Mouse (Mus musculus) midbrain, postnatal 0 days (tissue): ENCODE results near the gene Ints1. TPM values are rescaled to one million over a fixed set of nuclear protein-coding genes. Genes with fewer than 3 reads are reported as not detected.

Experiments used
- ATAC-seq: fragments of 200-750 bp; cut with Nextera tagmentation; 2 replicates; pipeline ENCODE4 v1.8.0; 2017; ENCODE audit warnings: moderate number of reproducible peaks, mild to moderate bottlenecking, moderate TSS enrichment, moderate library complexity; ENCODE audit not compliant: low FRiP score
- DNase-seq: peaks from one replicate; pipeline ENCODE4 v3.0.0-alpha.2; 2015; ENCODE audit warnings: low spot score
- H3K27ac ChIP-seq: fragments of 300-500 bp; sonication (generic); 2 replicates; pipeline ENCODE4 v1.5.1; 2014; ENCODE audit warnings: low read depth, mild to moderate bottlenecking, low read length, mixed read lengths
- H3K27me3 ChIP-seq: fragments of 300-500 bp; sonication (generic); 2 replicates; pipeline ENCODE4 v1.6.1; 2014; ENCODE audit warnings: low read length, control low read depth, mixed read lengths; ENCODE audit not compliant: insufficient read depth
- H3K36me3 ChIP-seq: fragments of 300-500 bp; sonication (generic); 2 replicates; pipeline ENCODE4 v1.6.1; 2014; ENCODE audit warnings: low read length, control low read depth, mixed read lengths; ENCODE audit not compliant: insufficient read depth
- H3K4me1 ChIP-seq: fragments of 300-500 bp; sonication (generic); 2 replicates; pipeline ENCODE4 v1.6.1; 2014; ENCODE audit warnings: mild to moderate bottlenecking, control low read depth, antibody characterized with exemption, low read length, mixed read lengths; ENCODE audit not compliant: insufficient read depth
- H3K4me2 ChIP-seq: fragments of 300-500 bp; sonication (generic); 2 replicates; pipeline ENCODE4 v1.6.1; 2014; ENCODE audit warnings: low read depth, mild to moderate bottlenecking, low read length, mixed read lengths; ENCODE audit not compliant: poor library complexity, severe bottlenecking
- H3K4me3 ChIP-seq: fragments of 300-500 bp; sonication (generic); 2 replicates; pipeline ENCODE4 v1.5.1; 2014; ENCODE audit warnings: low read depth, mild to moderate bottlenecking, low read length, moderate library complexity
- H3K9ac ChIP-seq: fragments of 300-500 bp; sonication (generic); replicated peaks from 2 replicates; pipeline ENCODE4 v1.6.1; 2014; ENCODE audit warnings: mild to moderate bottlenecking, low read length, moderate library complexity, mixed read lengths; ENCODE audit not compliant: poor library complexity, severe bottlenecking
- H3K9me3 ChIP-seq: fragments of 300-500 bp; sonication (generic); 2 replicates; pipeline ENCODE4 v1.6.1; 2016; ENCODE audit warnings: low read length, control low read depth
- CTCF ChIP-seq: IDR thresholded peaks from 2 replicates; pipeline ENCODE4 v1.5.1; 2016; ENCODE audit warnings: antibody characterized with exemption, mild to moderate bottlenecking
- WGBS: fragments of 180-500 bp; shearing (Covaris S2); extraction: QIAGEN DNeasy Blood & Tissue Kit; methylation state at CpG from one replicate; pipeline ENCODE4 v1.1.7; 2014; 5-methylcytosine and 5-hydroxymethylcytosine counted together
- polyA plus RNA-seq: library from polyadenylated mRNA; unstranded; fragments of >200 nt; fragmentation: Nextera tagmentation; extraction: Ambion mirVana; gene quantifications from 2 replicates; pipeline ENCODE4 v1.2.1, GENCODE M21; 2015
- total RNA-seq: library from RNA; depleted of rRNA; stranded (reverse); fragments of >200 nt; gene quantifications from 2 replicates; pipeline ENCODE4 v1.2.3, GENCODE M21; 2014

Ints1 gene
- total and polyA plus RNA-seq, 2 experiments from 2014 or later, result 27.1 to 129 TPM

DNA sequence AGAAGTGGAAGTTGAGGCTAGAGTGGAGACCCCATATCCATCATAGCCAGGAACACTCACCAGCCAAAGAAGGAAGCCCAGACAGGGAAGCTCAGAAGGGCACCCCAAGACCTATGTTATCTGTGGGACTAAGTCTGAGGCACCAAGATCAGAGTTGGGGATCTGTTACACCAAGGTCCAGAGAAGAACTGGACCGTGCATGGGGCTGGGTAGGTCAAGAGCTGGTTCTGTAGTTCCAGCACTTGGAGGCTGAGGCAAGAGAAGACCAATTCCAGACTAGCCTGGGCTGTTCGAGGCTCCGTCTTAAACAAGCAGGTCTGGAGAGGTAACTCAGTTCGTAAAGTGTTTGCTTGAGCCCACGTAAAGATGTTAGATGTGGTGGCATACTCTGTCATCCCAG is 18.7 kb upstream of the Ints1 start:
- Histone ChIP-seq H3K9me3 (no peaks in the 10 kb centered on the region), H3K9ac (no peak overlapping the region), H3K4me2 (no peak overlapping the region), H3K27ac (no peak overlapping the region), H3K36me3 (no peaks in the 10 kb centered on the region), H3K4me3 (no peak overlapping the region), H3K4me1 (peaks cover 15% of the 10 kb centered on the region; the same call in 1 of the 2 replicates), H3K27me3 (no peaks in the 10 kb centered on the region)
- no peak for ATAC-seq
- WGBS, result 93% methylated on average over 5 of the region's 5 CpGs
- no peak for TF ChIP-seq CTCF
- no peak for DNase-seq

DNA sequence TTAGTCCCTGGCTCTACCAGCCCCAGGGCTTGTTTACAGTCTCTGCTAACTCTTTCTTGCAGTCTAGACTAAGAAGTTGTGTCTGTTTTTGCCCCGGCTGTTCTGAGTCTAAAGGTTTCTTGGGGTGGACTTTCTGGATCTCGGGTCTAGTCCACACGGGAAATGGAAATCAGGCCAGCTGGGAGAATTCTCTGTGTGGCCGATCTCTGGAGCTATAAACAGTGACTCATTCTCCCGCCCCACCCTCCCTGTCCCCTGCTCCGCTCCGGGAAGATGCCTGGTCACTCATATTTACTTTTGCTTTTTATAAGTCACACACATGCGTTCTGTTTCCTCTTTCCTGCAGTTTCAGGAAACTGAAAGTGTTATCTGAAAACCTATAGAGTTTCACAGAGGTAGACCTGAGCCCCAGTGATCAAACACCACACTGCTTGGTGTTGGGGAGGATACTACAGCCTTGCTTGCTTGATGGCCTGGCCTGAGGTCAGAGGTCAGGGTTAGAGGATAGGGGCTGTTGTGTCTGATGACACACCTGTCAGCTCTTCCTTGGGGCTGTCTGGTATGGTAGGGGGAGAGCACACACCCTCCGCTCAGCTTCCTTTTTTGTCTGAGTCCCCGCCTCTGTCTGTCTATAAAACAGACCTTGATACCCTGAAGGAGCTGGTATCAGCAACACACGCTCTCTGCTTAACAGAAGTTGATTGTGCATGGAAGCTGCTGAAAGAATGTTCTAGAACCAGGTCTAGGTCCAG is 18.0 kb upstream of the Ints1 start:
- ATAC-seq, result no peak
- no peaks in the 10 kb centered on the region for H3K9me3 ChIP-seq
- no peak overlapping the region for H3K27ac ChIP-seq

DNA sequence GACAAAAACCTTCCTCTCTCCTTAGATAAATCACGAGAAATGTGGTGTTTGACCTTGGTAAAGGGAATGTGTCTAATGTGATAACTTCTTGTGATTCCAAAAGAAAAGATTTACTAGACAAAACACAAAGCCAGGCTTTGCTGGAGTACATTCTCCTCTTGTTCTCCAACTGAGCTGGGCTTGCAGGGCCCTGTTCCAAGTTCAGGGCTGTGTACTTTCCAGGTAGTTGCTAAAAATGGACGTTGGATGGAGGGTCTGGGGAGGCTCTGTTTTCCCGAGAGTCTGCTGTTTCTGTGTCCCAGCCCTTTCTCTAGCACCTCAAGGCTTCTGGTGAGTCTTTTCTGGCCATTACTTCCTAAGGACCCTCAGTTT is 17.5 kb upstream of the Ints1 start:
- Histone ChIP-seq H3K9ac (no peak overlapping the region), H3K36me3 (no peaks in the 10 kb centered on the region), H3K27me3 (no peaks in the 10 kb centered on the region), H3K4me1 (peaks cover 8% of the 10 kb centered on the region; the same call in 1 of the 2 replicates), H3K4me3 (no peak overlapping the region), H3K9me3 (no peaks in the 10 kb centered on the region), H3K27ac (no peak overlapping the region), H3K4me2 (peak overlapping the region; percentile 99; the same call in 1 of the 2 replicates)
- DNase-seq (no peak), ATAC-seq (no peak)
- TF ChIP-seq CTCF, result no peak
- 57% methylated on average over 3 of the region's 3 CpGs for WGBS

More for the DNA sequence above, 18.0 kb upstream of the Ints1 start:
- 71% methylated on average over 11 of the region's 11 CpGs for WGBS
- Histone ChIP-seq H3K27me3 (no peaks in the 10 kb centered on the region), H3K36me3 (no peaks in the 10 kb centered on the region), H3K4me2 (0 out of 2 replicates have a peak overlapping the region, but pooled peaks have one; percentile 4), H3K4me1 (peaks cover 14% of the 10 kb centered on the region; the same call in 1 of the 2 replicates), H3K9ac (no peak overlapping the region), H3K4me3 (no peak overlapping the region)
- no peak for DNase-seq
- no peak for TF ChIP-seq CTCF

DNA sequence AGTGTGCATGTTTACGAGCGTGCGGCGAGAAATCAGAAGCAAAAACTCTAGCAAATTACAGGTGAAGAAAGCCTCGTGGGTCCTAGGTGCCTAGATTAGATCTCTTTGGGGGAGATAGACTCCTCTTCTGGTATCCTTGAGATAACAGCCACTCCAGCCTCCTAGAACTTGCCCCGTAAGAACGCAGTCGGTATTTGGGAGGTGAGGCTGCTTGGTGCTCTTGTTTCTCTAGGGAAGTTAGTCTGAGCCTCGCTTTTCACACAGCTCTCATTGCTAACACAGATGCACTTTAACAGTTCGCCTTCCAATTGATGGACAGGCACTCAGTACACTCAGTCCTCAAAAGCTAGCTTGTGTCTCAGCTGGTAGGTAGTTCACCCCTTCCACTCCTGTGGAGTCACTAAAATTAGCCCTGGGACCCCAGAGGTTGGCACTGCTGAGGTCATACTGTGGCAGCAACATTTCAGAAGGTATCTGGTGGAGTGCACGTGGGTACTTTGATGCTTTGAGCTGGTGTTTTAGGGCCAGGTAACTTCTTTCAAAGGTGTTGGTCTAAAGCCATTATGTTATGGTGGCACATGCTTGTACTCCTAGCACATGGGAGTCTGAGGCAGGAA is 16.8 kb upstream of the Ints1 start:
- TF ChIP-seq CTCF, result no peak
- no peak for DNase-seq

DNA sequence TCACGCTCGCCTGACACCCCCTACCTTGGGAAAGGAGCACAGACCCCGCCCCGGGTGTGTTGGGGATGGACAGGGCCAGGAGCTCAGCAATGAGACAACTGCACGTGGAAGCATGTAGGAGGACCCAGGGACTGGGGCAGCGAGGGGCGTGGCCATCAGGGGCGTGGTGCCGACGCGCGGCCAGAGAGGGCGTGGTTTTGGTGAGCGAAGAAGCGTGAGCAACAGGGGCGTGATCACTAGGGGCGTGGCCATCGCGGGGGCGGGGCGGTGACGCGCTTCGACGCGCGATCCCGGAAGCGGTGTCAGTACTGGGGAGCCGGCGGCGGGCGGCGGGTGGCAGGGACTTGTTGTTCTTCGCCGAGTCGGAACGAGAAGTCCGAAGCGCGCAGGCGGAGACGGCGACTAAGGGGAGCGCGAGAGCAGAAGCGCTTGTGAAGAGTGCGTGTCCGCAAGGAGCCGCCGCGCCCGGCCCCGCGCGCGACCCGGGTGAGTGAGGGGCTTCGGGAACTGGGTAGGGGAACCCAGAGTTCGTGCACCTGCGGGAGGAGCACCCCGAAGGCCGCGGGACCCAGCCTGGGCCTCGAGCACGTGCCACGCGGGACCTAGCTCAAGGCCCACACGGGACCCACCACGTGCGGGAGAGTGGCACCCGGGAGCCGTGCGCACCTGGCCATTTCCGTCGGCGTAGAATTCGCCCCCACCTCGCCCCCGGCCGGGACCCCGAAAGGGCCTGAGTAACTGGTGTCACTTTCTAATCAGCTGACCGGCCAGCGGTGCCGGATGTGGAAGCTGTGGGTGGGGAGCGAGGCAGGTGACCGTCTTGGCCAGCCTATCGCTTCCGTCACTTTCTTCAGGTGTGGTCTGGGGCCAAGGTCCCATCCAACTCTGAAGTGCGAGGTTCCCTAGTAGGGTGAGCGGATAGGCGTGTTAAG is 16.0 kb upstream of the Ints1 start, which contains the start of gene Mafk:
TSS of gene Mafk (plus strand) at position 287 of the 932 bp plus-strand sequence.
- peak within 1 kb of the TSS; percentile 99 for H3K4me2 ChIP-seq
- TF ChIP-seq CTCF, result 0 out of 2 replicates have a peak, but pooled peaks have one; percentile 5
- peak within 1 kb of the TSS; percentile 70 for H3K4me3 ChIP-seq
- peak; percentile 85 for DNase-seq
- no peaks in the 10 kb centered on the region; the same call in 1 of the 2 replicates for H3K4me1 ChIP-seq
- H3K9me3 ChIP-seq, result no peaks in the 10 kb centered on the region
- H3K9ac ChIP-seq, result peak within 1 kb of the TSS; percentile 65
- H3K27me3 ChIP-seq, result no peaks in the 10 kb centered on the region
- H3K27ac ChIP-seq, result peak within 1 kb of the TSS; percentile 43; the same call in 1 of the 2 replicates
- under 1% methylated on average over 84 of the region's 92 CpGs for WGBS
- ATAC-seq, result peak; percentile 80
- no peaks in the 10 kb centered on the region for H3K36me3 ChIP-seq

More for the DNA sequence above, 16.8 kb upstream of the Ints1 start:
- H3K4me2 ChIP-seq, result peak overlapping the region; percentile 99
- no peaks in the 10 kb centered on the region for H3K36me3 ChIP-seq
- H3K4me3 ChIP-seq, result peak overlapping the region; percentile 70
- ATAC-seq, result no peak
- H3K9ac ChIP-seq, result peak overlapping the region; percentile 65; the same call in 1 of the 2 replicates
- H3K9me3 ChIP-seq, result no peaks in the 10 kb centered on the region
- H3K4me1 ChIP-seq, result peaks cover 3% of the 10 kb centered on the region; the same call in 1 of the 2 replicates
- 20% methylated on average over 11 of the region's 11 CpGs for WGBS
- no peaks in the 10 kb centered on the region for H3K27me3 ChIP-seq
- no peak overlapping the region for H3K27ac ChIP-seq
